Mouse (Mus musculus) large intestine, adult 2 months (tissue): ENCODE data around the gene Olfr458. TPM values are rescaled to one million over a fixed set of nuclear protein-coding genes. Genes with fewer than 3 reads are reported as not detected.
"Not testable (repeated sequence)": the region's sequence is repeated elsewhere in the genome, so short reads cannot be mapped to it uniquely, and the experiment has no call there.

Experiments
- DNase-seq: peaks from one replicate; pipeline ENCODE4 v3.0.0-alpha.2; 2012; ENCODE audit warnings: low read depth, low spot score
- WGBS: fragments of 180-500 bp; shearing (Covaris S2); methylation state at CpG from one replicate; pipeline ENCODE4 v1.1.7; 2018; 5-methylcytosine and 5-hydroxymethylcytosine counted together
- polyA plus RNA-seq: library from polyadenylated mRNA; depleted of rRNA; stranded (reverse); fragments of >200 nt; gene quantifications from 2 replicates; pipeline ENCODE4 v1.2.3, GENCODE M21; 2012; rRNA removed

The Olfr458 gene
- polyA plus RNA-seq: not detected in 2 replicates

GRCm38 (mm10) chr6:42465096-42465495 lies at the start of gene Olfr458:
Gene Olfr458, minus strand, starts transcription at chr6:42465196.
- DNase-seq: no peak
- WGBS: 63% methylated on average over 1 of the region's 1 CpGs

DNA sequence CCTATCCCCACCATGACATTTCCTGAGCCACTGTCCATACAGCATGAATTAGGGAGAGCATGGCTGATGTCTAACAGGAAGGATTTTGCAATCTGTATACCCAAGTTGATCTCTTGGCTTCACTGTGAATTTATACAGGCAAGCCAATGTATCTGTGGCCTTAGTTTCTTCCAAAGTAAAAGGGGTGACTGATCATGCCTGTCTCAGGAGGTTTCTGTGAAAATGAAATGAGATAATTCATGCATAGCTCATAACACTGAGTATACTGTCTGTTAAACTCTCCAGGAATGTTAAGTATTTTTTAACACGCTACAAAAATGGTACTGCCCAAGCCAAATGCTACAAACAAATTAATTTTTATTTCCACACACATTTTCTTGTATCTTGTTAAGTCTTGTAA lies 48.5 kb upstream of the Olfr458 start:
- 49% methylated on average over 1 of the region's 1 CpGs for WGBS
- no peak for DNase-seq

DNA sequence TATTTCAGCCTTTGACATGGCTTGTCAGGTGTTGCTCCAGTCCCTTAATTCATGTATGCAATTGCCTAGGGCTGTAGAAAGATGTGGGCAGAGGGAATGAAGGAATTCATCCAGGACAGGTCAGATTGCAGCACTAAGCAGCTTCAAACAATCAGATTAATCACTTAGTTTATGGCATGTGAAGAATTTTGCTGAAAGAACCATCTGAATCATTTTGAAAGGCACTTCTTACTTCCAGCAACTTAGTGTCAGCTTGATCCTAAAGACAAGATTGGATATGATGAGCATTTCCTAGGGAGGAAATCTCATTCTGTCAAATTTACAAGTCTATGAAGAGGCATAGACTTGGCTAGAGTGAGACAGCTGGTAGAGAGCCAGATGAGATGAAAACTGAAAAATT lies 44.3 kb upstream of the Olfr458 start:
- DNase-seq: no peak

GRCm38 (mm10) chr6:42503478-42503877 lies 38.5 kb upstream of the Olfr458 start:
- WGBS: 82% methylated on average over 2 of the region's 2 CpGs
- DNase-seq: no peak

DNA sequence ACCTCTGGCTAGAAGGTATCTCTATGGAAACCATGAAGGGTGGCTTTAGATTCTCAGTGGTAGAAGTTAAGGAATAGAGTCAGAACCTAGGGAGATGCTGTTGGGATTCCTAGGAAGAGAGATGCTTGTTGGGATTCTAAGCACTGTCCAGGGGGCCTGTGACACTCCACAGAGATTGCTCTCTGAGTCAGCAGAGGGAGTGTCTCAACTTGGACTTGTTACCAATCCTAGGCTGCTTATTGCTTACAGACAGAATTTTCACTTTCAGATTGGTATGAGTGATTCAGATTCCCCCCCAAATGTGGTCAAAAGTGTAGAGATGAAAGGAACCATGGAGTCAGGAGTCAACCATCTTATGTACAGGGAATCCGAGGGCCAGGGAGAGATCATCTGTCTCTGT lies 24.7 kb upstream of the Olfr458 start:
- no peak for DNase-seq
- 66% methylated on average over 1 of the region's 1 CpGs for WGBS

GRCm38 (mm10) chr6:42487114-42487513 lies 22.1 kb upstream of the Olfr458 start, which contains the start of gene Olfr456:
Gene Olfr456, minus strand, starts transcription at chr6:42487214.
- DNase-seq: no peak
- 79% methylated on average over 1 of the region's 1 CpGs for WGBS

DNA sequence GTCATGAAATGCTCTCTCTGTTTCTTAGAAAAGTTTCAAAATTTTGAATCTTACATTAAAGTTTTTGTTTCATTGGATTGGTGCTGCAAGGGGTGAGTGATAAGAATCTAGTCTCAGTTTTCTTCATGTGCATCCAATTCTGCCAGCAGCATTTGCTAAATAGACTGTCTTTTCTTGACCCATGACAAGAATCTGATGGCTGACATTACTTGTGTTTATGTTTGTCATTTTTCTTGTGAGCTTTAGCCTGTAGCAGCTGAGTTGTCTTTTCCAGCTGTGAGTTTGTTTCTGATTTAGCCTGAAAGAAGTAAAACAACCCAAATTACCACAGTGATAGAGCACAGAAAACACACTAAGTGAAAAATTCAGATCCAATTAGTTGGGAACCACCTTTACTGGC lies 19.6 kb upstream of the Olfr458 start:
- DNase-seq: no peak

- WGBS: 51% methylated on average over 1 of the region's 1 CpGs
- no peak for DNase-seq
Observed at GRCm38 (mm10) chr6:42476235-42476634, 11.2 kb upstream of the Olfr458 start, which contains the start of gene Olfr457. Gene Olfr457, minus strand, starts transcription at chr6:42476335.

DNA sequence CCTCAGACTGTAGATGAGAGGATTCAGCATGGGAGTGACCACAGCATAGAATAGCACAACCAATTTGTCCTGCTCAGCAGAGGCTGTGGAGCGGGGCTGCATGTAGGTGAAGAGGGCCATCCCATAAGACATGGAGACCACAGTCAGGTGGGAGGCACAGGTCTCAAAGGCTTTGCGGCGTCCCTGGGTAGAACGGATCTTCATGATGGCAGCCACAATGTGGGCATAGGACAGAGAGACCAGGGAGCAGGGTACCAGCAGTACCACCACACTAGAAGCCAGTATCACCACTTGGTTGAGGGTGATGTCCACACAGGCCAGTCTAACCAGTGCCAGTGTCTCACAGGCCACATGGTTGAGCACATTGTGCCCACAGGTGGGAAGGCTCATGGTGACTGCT lies 6.3 kb upstream of the Olfr458 start:
- 93% methylated on average over 4 of the region's 4 CpGs for WGBS
- DNase-seq: not testable (repeated sequence)

- DNase-seq: no peak
- WGBS: 87% methylated on average over 4 of the region's 4 CpGs
Observed at GRCm38 (mm10) chr6:42470542-42470941, 5.5 kb upstream of the Olfr458 start.

- WGBS: 68% methylated on average over 2 of the region's 2 CpGs
Observed at GRCm38 (mm10) chr6:42447381-42447780, 17.6 kb downstream of the Olfr458 start.

DNA sequence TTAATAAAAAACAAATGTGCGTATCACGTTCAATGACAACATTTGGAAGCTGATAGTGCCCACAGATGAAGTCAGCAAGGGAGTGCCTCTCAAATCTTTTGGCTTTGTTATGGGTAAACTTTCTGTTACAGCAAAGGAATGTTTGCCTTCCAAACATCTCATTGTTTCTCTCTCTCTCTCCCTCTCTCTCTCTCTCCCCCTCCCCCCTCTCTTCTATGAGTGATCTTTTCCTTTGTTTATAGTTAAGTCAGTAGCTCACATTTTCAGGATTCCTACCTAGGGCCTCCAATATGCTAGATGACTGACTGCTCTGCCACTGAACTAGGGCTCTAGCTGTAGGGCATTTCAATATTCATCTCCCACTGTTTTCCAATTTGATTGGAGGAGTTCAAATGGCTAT lies 20.5 kb downstream of the Olfr458 start:
- WGBS: 69% methylated on average over 2 of the region's 2 CpGs
- DNase-seq: no peak

More at GRCm38 (mm10) chr6:42447381-42447780, 17.6 kb downstream of the Olfr458 start:
- no peak for DNase-seq

GRCm38 (mm10) chr6:42441395-42441794 lies 23.6 kb downstream of the Olfr458 start:
- 62% methylated on average over 2 of the region's 2 CpGs for WGBS
- no peak for DNase-seq

DNA sequence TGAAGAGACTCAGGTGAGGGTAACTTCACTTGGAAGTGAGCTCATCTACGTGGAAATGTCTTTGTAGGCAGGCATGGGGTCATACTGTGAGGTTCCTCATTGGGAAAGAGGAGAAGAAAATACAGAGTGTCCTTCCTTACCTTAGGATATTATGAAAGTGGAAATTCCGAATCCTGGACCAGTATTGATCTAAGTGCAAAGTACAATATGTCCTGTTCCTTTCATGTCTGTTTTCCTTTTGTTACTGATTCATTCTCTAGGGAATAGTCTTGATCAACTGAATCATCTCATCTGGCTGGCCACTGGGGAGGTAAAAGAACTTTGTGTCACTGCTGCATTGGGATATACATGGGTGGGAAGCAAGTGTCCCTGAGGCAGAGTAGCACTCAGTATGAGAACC lies 29.5 kb downstream of the Olfr458 start:
- no peak for DNase-seq
- WGBS: 59% methylated on average over 2 of the region's 2 CpGs

DNA sequence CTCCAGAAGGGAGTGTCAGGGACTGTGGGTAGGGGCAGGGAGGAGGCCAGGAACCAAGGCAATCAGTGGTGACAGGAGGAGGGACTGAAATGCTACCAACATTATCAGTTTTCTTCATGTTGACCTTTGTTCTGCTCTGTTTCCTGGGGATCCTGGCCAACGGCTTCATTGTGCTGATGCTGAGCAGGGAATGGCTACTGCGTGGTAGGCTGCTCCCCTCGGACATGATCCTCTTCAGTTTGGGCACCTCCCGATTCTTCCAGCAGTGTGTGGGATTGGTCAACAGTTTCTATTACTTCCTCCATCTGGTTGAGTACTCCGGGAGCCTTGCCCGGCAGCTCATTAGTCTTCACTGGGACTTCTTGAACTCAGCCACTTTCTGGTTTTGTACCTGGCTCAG lies 30.6 kb downstream of the Olfr458 start, which contains the start of gene Tas2r126:
Tas2r126 (plus strand) TSS at position 90 of the 400 bp plus-strand sequence.
- 71% methylated on average over 6 of the region's 6 CpGs for WGBS
- no peak for DNase-seq

DNA sequence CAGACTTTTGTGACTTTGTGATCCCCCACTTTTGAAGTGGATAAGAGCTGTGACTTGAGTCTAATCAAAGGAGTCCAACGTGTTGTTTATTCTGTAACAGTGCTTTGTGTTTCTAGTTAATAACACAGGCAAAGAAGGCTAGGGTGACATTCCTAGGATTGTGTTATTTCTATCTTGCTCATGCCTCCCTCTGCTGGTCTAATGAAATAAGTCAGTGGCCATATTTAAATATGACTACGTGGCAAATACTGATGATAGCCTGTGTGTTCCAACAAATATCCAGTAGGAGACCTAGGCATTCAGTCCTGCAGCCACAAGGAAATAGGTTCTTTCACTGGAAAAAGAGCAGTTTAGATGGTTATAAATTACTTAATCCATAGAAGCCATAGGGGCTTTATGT lies 31.4 kb downstream of the Olfr458 start:
- whole genome bisulfite sequencing: 47% methylated on average over 2 of the region's 2 CpGs

DNA sequence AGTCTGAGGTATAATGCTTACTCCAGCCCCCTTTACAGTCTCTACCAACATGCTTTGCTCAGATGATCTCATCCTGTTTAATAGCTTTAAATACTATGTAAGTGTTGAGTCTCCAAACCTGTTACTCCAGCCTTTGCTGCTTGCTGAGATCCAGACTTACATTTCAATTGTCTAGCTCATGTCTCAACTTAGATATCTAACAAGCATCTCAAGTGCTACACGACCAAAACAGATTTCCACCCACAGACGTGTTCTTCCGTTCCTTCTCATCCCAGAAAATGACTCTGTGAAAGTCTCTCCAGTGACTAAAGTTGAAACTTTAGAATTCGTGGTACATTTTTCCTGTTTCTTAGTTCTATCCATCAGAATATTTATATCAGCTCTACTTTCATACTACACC lies 38.7 kb downstream of the Olfr458 start:
- WGBS: 80% methylated on average over 4 of the region's 4 CpGs
- DNase-seq: no peak

More for the DNA sequence above, 31.4 kb downstream of the Olfr458 start:
- DNase-seq: no peak

- no peak for DNase-seq
Observed at GRCm38 (mm10) chr6:42424472-42424871, 40.5 kb downstream of the Olfr458 start.

GRCm38 (mm10) chr6:42421439-42421838 lies 43.6 kb downstream of the Olfr458 start:
- 41% methylated on average over 2 of the region's 2 CpGs for WGBS
- no peak for DNase-seq

More at GRCm38 (mm10) chr6:42424472-42424871, 40.5 kb downstream of the Olfr458 start:
- 89% methylated on average over 3 of the region's 3 CpGs for WGBS

GRCm38 (mm10) chr6:42419443-42419842 lies 45.6 kb downstream of the Olfr458 start:
- DNase-seq: no peak
- 69% methylated on average over 2 of the region's 2 CpGs for WGBS
